Mouse (Mus musculus): ENCODE data around the gene Asb13.

- no peak for TF ChIP-seq POLR2A (IDR thresholded peaks at IDR 0.05; ENCODE audit: extremely low read depth, insufficient read depth, low read length)
- TF ChIP-seq CTCF (IDR thresholded peaks at IDR 0.05; ENCODE audit: extremely low read depth, insufficient read depth, low read length) = no peak
Measured at GRCm38 (mm10) chr13:3675855-3676254, 42.0 kb downstream of the Asb13 start.
